Mouse (Mus musculus): ENCODE results near the gene Tbx2. TPM values are rescaled to one million over a fixed set of nuclear protein-coding genes. Genes with fewer than 3 reads are reported as not detected.

Gene Tbx2
- polyA plus RNA-seq, 1 experiment from 2014 or later = 1.0 TPM

DNA sequence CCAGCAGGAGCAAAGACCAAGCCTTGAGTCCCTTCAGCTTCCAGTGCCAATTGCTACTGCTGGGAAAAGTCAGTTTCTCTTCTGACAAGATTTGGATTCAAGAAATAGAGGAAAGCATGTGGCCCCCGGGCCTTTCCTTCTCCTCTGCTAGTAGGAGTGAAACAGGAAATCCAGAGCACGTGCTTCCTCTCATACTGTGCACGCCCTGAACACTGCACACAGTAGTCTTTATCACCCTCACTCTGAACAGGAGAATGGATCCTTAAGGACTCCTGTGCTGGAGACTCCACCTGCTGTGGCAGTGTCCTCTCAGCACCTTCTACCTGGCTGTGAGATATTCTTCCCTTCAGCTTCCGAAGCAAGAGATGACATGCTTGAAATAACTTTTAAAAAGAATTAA is 21.1 kb upstream of the Tbx2 start:
- no peak overlapping the region for H3K27ac ChIP-seq
- H3K9me3 ChIP-seq = no peaks in the 10 kb centered on the region
- H3K4me2 ChIP-seq = no peak overlapping the region
- no peak overlapping the region for H3K4me3 ChIP-seq (replicated peaks)
- H3K27me3 ChIP-seq = peaks cover 53% of the 10 kb centered on the region
- H3K9ac ChIP-seq = no peak overlapping the region
- 84% methylated on average over 4 of the region's 4 CpGs for WGBS
- no peaks in the 10 kb centered on the region for H3K36me3 ChIP-seq (replicated peaks)
- no peak for ATAC-seq (ENCODE audit: low FRiP score)
- peaks cover 6% of the 10 kb centered on the region for H3K4me1 ChIP-seq

DNA sequence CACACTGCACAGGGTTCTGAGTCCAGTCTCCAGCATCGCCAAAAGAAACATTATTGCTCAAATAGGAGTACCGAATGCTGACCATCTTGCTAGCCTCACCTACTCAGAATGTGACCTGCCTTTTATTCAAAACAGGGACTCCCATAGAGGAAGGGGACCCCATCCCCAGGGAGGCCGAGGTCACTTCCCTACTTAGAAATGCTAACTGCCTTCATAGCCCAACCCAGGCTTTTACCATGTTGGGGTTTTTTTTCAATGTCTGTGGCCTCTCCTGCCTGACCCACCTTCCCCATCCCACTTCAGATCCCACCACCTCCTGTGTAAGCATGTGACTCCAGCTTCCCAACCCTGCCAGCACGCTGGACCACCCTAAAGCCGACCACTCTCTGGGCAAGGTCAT is 20.7 kb upstream of the Tbx2 start:
- H3K4me3 ChIP-seq (replicated peaks) = no peak overlapping the region
- no peak overlapping the region for H3K4me2 ChIP-seq
- no peaks in the 10 kb centered on the region for H3K36me3 ChIP-seq (replicated peaks)
- WGBS = 96% methylated on average over 5 of the region's 5 CpGs
- ATAC-seq (ENCODE audit: low FRiP score) = no peak
- no peak overlapping the region for H3K27ac ChIP-seq
- H3K9me3 ChIP-seq = no peaks in the 10 kb centered on the region
- H3K4me1 ChIP-seq = peaks cover 6% of the 10 kb centered on the region
- no peak overlapping the region for H3K9ac ChIP-seq
- H3K27me3 ChIP-seq = peaks cover 57% of the 10 kb centered on the region

DNA sequence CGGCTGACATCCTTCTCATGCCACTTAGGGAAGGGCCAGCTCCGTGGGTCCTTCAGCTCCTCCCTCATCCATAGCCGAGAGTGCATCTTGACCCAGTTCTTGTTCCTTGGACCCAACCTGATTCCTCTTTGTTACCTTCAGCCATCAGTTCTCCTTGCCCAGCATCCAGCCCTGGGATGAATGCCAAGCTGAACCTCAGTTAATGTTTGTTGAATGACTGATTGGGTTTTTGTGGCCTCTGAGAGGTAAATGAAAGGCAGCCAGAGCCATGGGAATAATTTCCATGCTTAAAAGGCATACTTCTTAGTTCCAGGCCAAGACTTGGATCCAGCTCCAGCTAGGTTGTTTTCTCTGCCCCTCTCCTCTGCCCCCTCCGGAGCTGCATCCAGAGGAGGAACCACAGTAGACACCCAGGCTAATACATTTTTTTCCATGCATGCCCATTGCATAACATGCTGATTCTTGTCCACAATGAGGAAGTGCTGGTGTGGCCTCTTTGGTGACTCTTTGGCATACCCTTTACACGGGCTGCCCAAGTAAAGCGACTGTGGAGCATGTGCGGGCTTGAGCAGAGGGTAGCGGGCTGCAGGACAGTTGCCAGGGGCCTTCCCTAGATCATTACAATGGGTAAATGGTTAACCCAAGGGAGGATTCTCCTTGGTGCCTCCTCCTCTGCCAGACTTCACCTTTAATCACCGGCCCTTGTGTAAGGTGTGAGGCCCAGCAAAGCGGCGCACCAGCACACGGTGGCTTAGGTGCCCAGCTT is 20.0 kb upstream of the Tbx2 start:
- no peak overlapping the region for H3K9ac ChIP-seq
- no peak overlapping the region for H3K4me3 ChIP-seq (replicated peaks)
- no peaks in the 10 kb centered on the region for H3K36me3 ChIP-seq (replicated peaks)
- ATAC-seq (ENCODE audit: low FRiP score) = no peak
- 89% methylated on average over 12 of the region's 12 CpGs for WGBS
- no peak overlapping the region for H3K4me2 ChIP-seq
- no peaks in the 10 kb centered on the region for H3K9me3 ChIP-seq
- H3K4me1 ChIP-seq = peaks cover 6% of the 10 kb centered on the region
- H3K27ac ChIP-seq = no peak overlapping the region
- H3K27me3 ChIP-seq = peaks cover 64% of the 10 kb centered on the region

DNA sequence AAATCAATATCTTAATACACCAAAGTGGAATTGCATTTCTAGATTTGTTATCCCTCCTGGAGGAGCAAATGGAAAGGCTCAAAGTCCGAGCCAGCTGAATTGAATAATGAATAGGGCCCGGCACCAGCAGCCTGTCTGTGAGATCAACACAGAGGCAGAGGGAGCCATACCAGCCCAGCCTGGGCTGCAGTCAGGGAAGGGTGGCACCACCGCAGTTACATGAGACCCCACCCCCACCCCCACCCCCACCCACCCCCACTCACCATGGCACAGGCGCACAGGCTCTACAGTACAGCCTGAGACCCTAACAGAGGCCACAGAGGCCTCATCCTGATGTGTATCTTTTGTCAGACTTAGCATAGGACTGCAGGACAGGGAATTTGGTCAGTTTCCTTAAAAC is 17.7 kb upstream of the Tbx2 start:
- H3K9me3 ChIP-seq = no peaks in the 10 kb centered on the region
- peaks cover 86% of the 10 kb centered on the region for H3K27me3 ChIP-seq
- no peak overlapping the region for H3K9ac ChIP-seq
- H3K4me3 ChIP-seq (replicated peaks) = no peak overlapping the region
- no peak overlapping the region for H3K27ac ChIP-seq
- WGBS = 31% methylated on average over 4 of the region's 4 CpGs
- peaks cover 6% of the 10 kb centered on the region for H3K4me1 ChIP-seq
- no peaks in the 10 kb centered on the region for H3K36me3 ChIP-seq (replicated peaks)
- no peak overlapping the region for H3K4me2 ChIP-seq
- no peak for ATAC-seq (ENCODE audit: low FRiP score)

DNA sequence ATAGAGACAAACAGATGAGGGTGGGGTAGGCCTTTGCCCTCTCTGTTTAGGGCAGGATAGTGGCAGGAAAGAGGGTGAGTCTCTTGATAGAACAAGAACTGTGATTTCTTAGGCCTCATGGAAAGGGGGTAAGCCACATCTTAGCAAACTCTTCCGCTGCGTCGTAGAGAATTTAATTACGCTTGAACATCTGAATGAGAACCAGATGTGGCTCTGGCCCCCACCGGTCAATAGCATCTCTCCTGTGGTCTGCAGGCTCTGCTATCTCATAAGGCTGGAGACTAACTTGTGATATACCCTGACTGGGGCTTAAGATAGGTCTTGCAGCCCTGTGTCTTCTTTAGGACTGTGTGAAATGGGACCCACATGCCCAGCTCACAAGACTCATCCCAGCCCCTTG is 15.9 kb upstream of the Tbx2 start:
- Histone ChIP-seq H3K4me1 (peaks cover 6% of the 10 kb centered on the region), H3K4me3 (replicated peaks) (no peak overlapping the region), H3K4me2 (no peak overlapping the region), H3K36me3 (replicated peaks) (no peaks in the 10 kb centered on the region), H3K27ac (no peak overlapping the region), H3K9me3 (no peaks in the 10 kb centered on the region), H3K9ac (no peak overlapping the region), H3K27me3 (peaks cover 91% of the 10 kb centered on the region)
- 91% methylated on average over 5 of the region's 5 CpGs for WGBS
- no peak for ATAC-seq (ENCODE audit: low FRiP score)

DNA sequence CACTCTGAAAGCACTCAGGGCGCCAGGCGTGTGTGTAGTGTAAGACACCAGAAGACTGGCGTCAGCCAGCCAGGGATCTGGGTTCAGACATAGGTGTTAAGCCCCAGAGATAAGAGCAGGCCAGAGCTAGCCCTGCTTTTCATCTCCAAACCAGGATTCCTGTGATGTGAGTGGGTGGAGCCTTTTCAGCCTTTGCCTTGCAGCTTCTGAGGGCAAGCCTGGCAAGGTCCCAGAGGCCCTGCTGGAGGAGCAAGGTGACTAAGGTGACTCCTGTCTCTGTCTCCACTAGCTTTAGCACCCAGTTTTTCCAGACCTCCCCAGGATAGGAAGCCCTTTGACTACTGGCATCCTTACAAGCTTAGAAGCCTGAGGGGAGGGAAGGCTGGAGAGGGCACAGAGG is 13.9 kb upstream of the Tbx2 start:
- Histone ChIP-seq H3K27ac (no peak overlapping the region), H3K9ac (no peak overlapping the region), H3K27me3 (peaks cover 95% of the 10 kb centered on the region), H3K4me2 (no peak overlapping the region), H3K4me3 (replicated peaks) (no peak overlapping the region), H3K9me3 (no peaks in the 10 kb centered on the region), H3K36me3 (replicated peaks) (no peaks in the 10 kb centered on the region), H3K4me1 (peaks cover 6% of the 10 kb centered on the region)
- 73% methylated on average over 3 of the region's 3 CpGs for WGBS
- no peak for ATAC-seq (ENCODE audit: low FRiP score)

DNA sequence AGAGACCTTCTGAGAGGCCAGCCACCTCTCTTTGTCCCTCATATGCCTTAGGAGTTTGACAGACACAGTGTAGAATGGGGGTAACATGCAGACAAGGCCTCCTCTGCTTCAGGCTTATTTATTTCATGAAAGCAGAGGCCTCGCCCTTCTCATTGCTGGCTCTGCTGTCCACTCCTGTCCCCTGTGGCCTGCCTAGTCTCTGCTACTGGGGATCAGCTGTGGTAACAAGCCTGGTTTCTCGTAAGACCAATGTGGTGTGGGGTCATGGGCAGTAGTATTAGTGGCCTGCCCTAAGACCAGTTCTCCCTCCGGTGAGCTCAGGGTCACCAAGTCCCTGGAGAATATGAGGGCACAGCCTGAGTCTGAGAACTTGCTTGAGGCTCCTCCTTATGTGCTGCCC is 11.4 kb upstream of the Tbx2 start:
- H3K27me3 ChIP-seq = peaks cover 96% of the 10 kb centered on the region

DNA sequence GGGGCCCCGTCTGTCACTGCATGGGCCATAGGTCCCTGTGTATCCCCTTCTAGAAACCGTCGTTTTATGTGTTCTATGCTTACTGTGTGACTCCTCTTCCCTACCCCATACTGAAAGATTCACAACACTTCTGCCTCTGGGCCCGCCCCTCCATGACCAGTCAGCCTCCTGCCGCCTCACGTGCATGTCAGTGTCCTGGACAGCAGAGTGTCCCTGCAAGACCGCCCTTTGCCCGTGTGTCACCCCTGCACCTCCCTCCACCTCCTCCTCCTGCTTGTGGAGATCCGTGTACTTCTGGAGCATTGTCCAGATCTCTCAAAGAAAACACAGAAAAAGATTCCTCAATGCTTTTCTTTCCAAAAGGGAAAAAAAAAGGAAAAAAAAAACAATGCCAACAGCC is 10.7 kb upstream of the Tbx2 start:
- Histone ChIP-seq H3K4me2 (no peak overlapping the region), H3K4me1 (no peaks in the 10 kb centered on the region), H3K27me3 (peaks cover 96% of the 10 kb centered on the region), H3K9me3 (no peaks in the 10 kb centered on the region), H3K36me3 (replicated peaks) (no peaks in the 10 kb centered on the region), H3K27ac (no peak overlapping the region), H3K9ac (no peak overlapping the region), H3K4me3 (replicated peaks) (no peak overlapping the region)
- WGBS = 78% methylated on average over 9 of the region's 9 CpGs
- ATAC-seq (ENCODE audit: low FRiP score) = no peak

More for the DNA sequence above, 11.4 kb upstream of the Tbx2 start:
- no peaks in the 10 kb centered on the region for H3K9me3 ChIP-seq
- H3K4me1 ChIP-seq = no peaks in the 10 kb centered on the region
- no peak overlapping the region for H3K4me2 ChIP-seq
- H3K36me3 ChIP-seq (replicated peaks) = no peaks in the 10 kb centered on the region
- no peak overlapping the region for H3K9ac ChIP-seq
- no peak overlapping the region for H3K4me3 ChIP-seq (replicated peaks)
- no peak for ATAC-seq (ENCODE audit: low FRiP score)
- no peak overlapping the region for H3K27ac ChIP-seq
- 83% methylated on average over 3 of the region's 3 CpGs for WGBS

DNA sequence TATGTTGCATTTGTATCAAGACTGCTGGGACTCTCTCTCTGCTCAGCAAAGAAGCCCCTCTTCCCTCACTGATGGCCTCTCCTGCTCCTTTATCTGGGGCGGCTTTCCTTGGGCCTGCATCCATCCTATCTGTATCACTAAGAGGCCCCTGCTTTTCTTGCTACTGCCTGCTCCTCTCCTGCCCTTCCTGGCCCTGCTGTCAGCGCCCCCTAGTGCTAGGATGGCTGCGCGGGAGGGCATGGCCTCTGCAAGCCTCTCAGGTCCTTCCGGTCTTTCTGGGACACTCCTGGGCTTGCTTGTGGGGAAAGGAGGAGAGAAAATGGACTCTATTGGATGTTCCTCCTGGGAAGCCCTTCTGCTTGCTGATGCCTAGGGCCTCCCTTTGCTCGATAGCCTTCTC is 9.2 kb upstream of the Tbx2 start:
- Histone ChIP-seq H3K36me3 (replicated peaks) (no peaks in the 10 kb centered on the region), H3K27me3 (peaks cover 97% of the 10 kb centered on the region), H3K4me3 (replicated peaks) (no peak overlapping the region), H3K9me3 (no peaks in the 10 kb centered on the region), H3K27ac (no peak overlapping the region), H3K4me2 (no peak overlapping the region), H3K9ac (no peak overlapping the region), H3K4me1 (peaks cover 6% of the 10 kb centered on the region; the same call in 1 of the 2 replicates)
- WGBS = 12% methylated on average over 6 of the region's 6 CpGs
- no peak for ATAC-seq (ENCODE audit: low FRiP score)

DNA sequence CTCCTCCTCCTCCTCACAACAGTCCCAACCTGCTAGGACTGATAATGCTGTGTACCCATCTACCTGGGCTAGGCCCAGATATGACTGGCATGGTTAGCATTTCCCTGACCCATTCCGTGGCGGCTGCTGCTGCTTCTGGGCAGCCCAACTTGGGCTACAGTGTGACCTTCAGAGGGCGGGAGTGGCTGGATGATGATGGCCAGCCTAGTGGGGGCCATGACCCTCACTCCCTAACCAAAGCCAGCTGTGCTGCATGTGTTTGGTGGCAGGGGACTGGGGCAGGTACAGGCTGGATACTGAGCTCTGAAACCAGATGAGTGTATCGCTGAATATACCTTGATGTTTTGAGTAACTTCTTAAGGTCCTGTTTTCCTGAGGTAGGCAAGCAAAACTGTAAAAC is 8.6 kb upstream of the Tbx2 start:
- H3K4me1 ChIP-seq = peaks cover 7% of the 10 kb centered on the region; the same call in 1 of the 2 replicates
- H3K27me3 ChIP-seq = peaks cover 97% of the 10 kb centered on the region
- no peak overlapping the region for H3K9ac ChIP-seq
- H3K9me3 ChIP-seq = no peaks in the 10 kb centered on the region
- no peak overlapping the region for H3K4me2 ChIP-seq
- H3K36me3 ChIP-seq (replicated peaks) = no peaks in the 10 kb centered on the region
- H3K4me3 ChIP-seq (replicated peaks) = no peak overlapping the region
- whole genome bisulfite sequencing = 89% methylated on average over 4 of the region's 4 CpGs
- ATAC-seq (ENCODE audit: low FRiP score) = no peak
- H3K27ac ChIP-seq = no peak overlapping the region

DNA sequence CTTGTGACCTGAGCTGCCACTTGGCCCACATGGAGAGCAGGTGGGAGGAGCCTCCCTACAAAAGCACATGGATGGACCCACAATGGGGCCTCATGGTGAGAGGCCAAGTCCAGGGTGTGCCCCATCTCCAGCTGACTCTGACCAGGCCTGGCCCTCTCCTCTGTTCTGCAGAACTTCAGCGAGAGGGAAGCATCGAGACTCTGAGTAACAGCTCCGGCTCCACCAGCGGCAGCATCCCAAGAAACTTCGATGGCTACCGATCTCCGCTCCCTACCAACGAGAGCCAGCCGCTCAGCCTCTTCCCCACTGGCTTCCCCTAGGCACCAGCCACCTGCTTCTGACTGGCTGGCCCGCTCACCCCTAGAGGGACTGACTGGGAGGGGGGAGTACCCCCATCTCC is 7.3 kb upstream of the Tbx2 start:
- no peak for ATAC-seq (ENCODE audit: low FRiP score)
- peaks cover 98% of the 10 kb centered on the region for H3K27me3 ChIP-seq
- no peak overlapping the region for H3K27ac ChIP-seq
- no peaks in the 10 kb centered on the region for H3K9me3 ChIP-seq
- no peak overlapping the region for H3K9ac ChIP-seq
- H3K4me3 ChIP-seq (replicated peaks) = no peak overlapping the region
- WGBS = 60% methylated on average over 10 of the region's 10 CpGs
- H3K36me3 ChIP-seq (replicated peaks) = no peaks in the 10 kb centered on the region
- no peak overlapping the region for H3K4me2 ChIP-seq
- peaks cover 19% of the 10 kb centered on the region for H3K4me1 ChIP-seq

DNA sequence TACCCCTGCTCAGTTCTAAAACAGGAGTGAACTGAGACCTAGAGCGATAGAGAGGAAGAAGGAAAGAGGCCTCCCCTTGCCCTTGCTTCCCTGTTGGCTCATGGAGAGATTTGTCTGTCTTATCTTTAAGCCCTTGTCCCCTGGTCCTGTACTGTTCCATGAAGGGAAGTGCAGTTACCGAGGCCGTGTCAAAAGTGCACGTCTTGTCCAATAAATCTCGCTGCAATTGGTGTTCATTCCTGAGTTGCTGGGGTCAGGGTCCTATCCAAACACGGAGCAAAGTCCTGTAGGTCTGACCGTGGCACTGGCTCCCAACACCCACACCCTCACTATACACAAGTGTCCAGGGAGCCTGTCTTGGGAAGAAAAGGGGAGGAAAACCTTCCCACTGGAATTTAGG is 6.5 kb upstream of the Tbx2 start:
- Histone ChIP-seq H3K9ac (no peak overlapping the region), H3K9me3 (no peaks in the 10 kb centered on the region), H3K4me2 (no peak overlapping the region), H3K36me3 (replicated peaks) (no peaks in the 10 kb centered on the region), H3K4me3 (replicated peaks) (no peak overlapping the region), H3K27me3 (peaks cover 98% of the 10 kb centered on the region), H3K27ac (no peak overlapping the region), H3K4me1 (peaks cover 26% of the 10 kb centered on the region)
- no peak for ATAC-seq (ENCODE audit: low FRiP score)
- WGBS = 77% methylated on average over 7 of the region's 7 CpGs

DNA sequence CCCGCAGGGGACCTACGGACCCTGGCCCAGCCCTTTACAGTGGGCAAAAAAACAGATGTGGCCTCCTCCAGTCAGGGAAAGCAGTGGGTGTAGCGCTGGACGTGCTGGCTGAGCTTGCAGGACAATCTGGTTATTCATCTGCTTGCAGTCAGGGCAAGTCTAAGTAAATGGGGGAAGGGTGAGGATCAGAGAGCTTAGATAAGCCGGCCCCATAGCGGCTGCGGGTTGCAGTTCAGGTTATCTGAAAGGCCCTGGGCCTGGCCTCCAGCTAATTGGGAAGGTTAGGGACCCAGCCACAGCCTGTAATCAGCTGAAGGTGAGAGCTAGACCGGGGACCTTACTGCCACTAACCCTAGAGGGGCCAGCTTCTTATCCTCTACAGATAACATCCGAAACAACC is 5.0 kb upstream of the Tbx2 start:
- peaks cover 37% of the 10 kb centered on the region for H3K4me1 ChIP-seq
- no peak overlapping the region for H3K27ac ChIP-seq
- H3K9ac ChIP-seq = no peak overlapping the region
- peaks cover 99% of the 10 kb centered on the region for H3K27me3 ChIP-seq
- no peak overlapping the region for H3K4me2 ChIP-seq
- no peaks in the 10 kb centered on the region for H3K9me3 ChIP-seq
- ATAC-seq (ENCODE audit: low FRiP score) = no peak
- H3K36me3 ChIP-seq (replicated peaks) = no peaks in the 10 kb centered on the region
- WGBS = 7% methylated on average over 9 of the region's 9 CpGs
- no peak overlapping the region for H3K4me3 ChIP-seq (replicated peaks)

Measured in forebrain, embryonic 12.5 days (tissue).